Mouse (Mus musculus) G1E (cell line): ENCODE data around the gene Gm49366.

Experiments
- CTCF ChIP-seq: IDR thresholded peaks from 2 replicates; pipeline ENCODE4 v1.5.1; 2012; ENCODE audit warnings: low read depth, low read length, inconsistent platforms, mixed read lengths
- GATA1 ChIP-seq: IDR thresholded peaks from 2 replicates; pipeline ENCODE4 v1.6.1; 2012; ENCODE audit warnings: borderline replicate concordance, low read length, inconsistent platforms, mixed read lengths
- GATA2 ChIP-seq: IDR thresholded peaks from 2 replicates; pipeline ENCODE4 v1.6.1; 2012; ENCODE audit warnings: low read depth, low read length, inconsistent platforms, borderline replicate concordance
- POLR2AphosphoS5 ChIP-seq: IDR thresholded peaks from 2 replicates; pipeline ENCODE4 v1.6.1; 2012; ENCODE audit warnings: low read depth, low read length, inconsistent platforms; ENCODE audit not compliant: insufficient replicate concordance
- TAL1 ChIP-seq: conservative IDR thresholded peaks from 2 replicates; pipeline ENCODE4 v1.6.1; 2012; ENCODE audit warnings: low read depth, low read length, inconsistent platforms, mixed read lengths

DNA sequence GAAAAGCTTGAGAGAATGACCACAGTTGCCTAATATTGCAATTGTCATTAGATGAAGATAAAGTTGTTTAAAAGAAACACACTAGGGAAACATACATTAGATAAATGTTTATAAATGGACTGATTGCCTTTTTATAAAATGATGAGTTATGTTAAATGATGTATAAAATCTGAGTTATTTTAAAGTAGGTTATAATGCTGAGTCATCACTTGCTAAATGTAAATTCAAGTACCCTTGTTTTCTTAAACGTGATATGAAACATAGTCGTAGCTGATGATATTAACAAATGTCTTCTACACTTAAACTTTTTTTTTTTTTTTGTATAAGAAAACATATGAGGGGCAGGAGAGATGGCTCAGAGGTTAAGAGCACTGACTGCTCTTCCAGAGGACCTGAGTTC is 25.1 kb downstream of the Gm49366 start:
- no peak for TF ChIP-seq CTCF
- no peak for TF ChIP-seq GATA1
- no peak for TF ChIP-seq TAL1
- no peak for TF ChIP-seq POLR2AphosphoS5
- TF ChIP-seq GATA2: no peak
